Mouse (Mus musculus) frontal cortex, postnatal 10 days (tissue): ENCODE measurements around the gene Erg.

Experiments used
- DNase-seq, 2 experiments: peaks; one replicate each; pipeline ENCODE4 v3.0.0; 2022; ENCODE audit warnings: low spot score in 2 of 2, mixed read lengths in 1 of 2

Erg gene

GRCm38 (mm10) chr16:95586311-95586602, at the start of gene Erg:
Erg (minus strand) TSS chr16:95586593.
- no peak for DNase-seq

DNA sequence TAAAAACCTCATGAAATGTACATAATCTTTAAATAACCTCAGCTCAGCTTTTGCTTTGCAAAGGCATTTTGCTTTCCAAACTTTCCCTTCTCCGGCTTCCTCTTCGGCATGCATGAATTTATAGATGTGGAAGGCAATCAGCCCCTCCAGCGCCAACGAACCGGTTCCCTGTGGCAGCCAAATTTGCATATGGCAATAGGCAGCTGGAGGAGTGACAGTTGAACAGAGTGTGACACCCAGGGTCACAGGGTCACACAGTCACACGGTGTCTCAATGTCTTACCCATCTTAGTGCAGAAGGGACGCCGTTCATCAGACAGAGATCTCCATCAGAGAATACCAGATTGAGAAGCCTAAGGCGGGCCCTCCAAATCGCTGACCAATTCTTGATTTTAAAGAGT, 45.4 kb upstream of the Erg start:
- no peak for DNase-seq

DNA sequence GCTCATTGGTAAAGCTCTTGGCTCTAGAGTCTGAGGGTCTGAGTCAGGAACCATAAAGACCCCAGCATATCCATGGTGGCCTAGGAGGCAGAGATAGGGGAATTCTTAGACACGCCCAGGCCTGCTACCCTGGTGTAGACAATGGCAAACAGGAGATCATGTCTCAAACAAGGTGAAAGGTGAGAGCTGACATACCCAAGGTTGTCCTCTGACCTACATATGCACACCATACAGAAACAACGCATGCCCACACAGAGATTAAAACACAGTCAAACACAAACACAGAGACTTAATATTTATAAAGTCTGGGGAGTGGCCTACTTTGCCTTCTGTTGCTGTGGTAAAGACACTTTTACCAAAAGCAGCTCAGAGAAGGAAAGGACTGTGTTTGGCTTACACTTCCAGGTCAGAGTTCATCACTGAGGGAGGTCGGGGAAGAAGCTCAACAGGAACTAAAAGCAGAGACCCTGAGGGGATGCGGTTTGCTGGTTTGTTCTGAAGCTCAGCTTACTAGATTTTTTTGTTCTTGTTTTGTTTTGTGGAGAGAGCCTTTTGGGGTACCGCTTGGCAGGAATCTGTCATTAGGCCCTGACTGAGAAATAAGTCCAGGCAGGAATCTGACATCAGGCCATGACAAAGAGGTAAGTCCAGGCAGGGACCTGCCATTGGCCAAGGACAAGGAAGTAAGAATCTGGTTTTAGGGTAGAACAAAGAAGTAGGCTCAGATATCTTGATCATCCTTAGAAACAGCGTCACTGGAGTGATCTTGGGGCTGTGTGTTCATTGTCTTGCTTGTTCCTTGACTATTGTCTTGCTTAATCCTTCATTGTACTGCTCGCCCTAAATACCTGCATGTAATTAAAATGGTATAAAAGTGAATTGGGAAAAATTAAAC, 37.7 kb upstream of the Erg start:
- DNase-seq, result no peak

DNA sequence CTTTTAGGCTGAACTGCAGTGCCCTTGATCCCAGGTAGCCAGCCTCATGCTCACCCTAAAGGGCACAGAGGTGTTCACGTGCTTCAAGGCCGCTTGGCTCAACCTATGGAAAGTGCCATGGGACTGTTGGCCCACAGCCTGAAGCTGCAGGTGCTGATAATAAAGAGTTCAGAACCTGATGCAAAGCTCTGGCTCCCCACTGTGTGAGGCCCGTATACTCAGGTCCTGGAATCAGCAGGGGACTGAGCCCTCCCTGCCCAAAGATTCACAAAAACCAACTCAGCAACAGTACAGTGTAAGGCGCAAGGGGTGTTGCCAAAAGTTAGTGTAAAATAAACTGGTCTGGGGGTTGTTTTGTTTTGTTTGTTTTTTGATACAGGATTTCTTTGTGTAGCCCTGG, 36.7 kb upstream of the Erg start:
- no peak for DNase-seq

DNA sequence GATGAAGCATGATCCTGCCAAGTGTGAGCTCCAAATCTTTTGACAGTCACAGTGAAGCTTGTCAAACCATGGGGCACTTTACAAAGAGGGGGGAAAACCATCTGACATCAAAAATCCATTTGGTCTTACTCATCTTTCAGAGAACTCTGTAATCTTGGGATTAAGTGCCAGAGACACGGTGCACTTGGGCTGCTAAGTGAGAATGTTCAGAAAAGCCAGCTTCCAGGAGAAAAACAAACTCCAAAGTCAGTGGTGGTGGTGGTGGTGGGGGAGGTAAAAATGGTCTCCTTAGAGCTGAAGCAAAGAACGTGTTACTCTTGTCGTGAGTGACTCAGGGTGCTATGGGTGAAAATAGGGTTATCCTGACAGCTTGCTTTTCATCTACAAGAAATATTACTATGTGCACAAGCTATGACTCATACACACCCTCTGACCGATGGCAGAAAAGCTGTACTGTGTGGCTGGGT, 33.5 kb upstream of the Erg start:
- DNase-seq, result no peak

- DNase-seq, result no peak
Observed at GRCm38 (mm10) chr16:95618206-95618605, 31.8 kb upstream of the Erg start.

- no peak for DNase-seq
Observed at GRCm38 (mm10) chr16:95617720-95618119, 31.3 kb upstream of the Erg start.

- DNase-seq, result no peak
Observed at GRCm38 (mm10) chr16:95615579-95615978, 29.2 kb upstream of the Erg start.

DNA sequence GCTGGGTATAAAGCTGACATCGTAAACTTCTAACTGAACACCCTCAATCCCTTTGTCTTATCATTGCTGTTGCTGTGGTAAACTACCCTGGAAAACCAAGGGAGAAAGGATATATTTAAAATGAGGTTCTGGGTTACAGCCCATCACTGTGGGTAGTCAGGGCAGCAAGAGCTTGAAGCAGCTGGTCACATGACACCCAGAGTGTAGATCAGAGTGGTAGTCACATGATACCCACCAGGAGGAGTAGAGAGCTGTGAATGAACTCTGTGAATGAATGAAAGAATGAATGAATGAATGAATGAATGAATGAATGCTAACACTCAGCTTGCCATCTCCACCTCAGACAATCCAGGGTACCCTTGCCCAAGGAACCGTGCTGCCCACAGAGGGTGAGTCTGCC, 28.1 kb upstream of the Erg start:
- DNase-seq, result no peak

DNA sequence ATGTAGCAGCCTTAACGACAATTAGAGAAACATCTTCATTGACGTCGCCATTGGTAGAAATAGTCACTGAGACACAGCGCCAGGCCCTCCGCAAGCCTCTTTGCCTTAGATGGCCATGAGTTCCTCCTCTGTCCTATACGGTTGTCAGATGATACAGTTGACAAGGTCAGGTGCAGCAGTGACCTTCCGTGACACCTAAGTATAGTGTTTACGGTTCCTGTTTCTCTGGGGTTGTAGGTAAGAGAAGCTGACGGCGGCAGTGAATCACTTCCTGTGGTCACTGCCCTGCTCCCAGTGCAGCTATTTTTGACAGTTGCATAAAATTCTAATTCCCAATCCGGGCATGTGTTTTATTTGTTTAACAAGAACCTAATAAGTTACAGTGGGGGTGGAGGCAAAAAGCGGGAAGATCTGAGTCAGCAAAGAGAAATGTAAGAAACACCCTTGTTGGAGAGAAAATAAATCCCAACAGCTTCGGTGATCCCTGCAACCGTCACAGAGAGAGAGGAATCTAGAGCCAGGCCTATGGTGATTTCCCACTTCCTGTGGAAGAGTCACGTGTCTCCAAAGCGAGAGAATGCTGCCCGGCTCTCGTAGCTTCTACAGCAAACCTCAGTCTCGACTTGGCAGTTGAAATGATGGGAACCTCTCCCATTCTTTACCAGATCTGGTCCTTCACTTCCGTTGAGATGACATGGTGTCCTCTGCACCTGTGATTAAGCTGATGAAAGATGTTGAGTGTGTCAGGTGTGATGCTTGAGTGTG, 25.8 kb upstream of the Erg start:
- DNase-seq, result no peak

DNA sequence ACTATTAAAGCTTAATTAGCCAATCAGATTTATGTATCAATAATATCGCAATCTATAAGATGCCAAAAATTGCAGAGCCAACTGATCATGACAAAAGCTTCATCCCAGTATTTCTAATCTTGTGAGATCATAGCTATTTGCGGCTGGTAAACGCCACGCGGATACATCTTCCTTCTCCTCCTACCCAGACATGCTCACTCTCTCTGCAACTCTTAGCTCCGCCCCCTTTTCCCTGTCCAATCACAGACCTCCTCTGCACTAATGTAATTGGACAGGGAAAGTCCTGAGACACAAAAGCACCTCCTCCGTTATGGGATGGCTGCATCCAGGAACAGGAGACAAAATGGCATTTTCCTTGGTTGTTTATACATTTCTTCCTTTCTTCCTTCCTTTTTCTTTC, 22.2 kb upstream of the Erg start:
- DNase-seq, result no peak

DNA sequence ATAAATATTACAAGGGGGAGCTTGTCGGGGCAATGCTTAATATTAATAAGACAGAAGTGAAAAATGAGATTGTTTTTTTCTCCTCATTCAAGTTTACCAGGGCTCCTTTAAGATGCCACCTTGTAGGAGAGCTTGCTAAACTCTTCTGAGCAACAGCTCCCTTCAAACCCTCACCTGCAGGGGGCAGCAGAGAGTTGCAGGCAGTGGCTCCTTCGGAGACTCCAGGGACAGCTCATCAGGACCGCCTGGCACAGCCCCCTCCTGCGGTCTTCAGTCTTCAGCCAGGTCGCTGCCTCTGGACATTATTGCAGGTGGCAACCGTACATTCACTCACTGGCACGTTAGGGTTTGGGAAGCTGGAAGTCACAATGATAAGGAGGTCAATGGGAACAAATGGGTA, 18.9 kb upstream of the Erg start:
- peak in 1 of 2 experiments; percentile 45 for DNase-seq

DNA sequence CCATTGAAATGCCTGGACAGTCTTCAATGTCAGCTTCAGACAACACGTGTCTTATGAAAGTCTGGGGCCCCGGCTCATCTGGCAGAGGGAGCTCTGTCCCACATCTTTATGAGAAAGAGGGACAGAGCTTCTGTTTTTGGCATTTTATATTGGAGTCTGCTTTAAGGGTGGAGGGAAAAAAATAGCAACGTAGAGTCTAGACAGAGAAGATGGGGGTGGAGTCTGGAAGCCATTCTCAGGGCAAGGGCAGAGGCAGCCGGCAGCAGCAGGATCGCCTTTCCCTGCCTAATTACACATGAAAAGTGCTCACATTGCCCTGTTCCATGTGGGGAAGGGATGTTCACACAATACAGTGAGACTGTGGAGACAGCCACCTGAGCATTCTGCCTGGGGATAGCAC, 16.1 kb upstream of the Erg start:
- no peak for DNase-seq

DNA sequence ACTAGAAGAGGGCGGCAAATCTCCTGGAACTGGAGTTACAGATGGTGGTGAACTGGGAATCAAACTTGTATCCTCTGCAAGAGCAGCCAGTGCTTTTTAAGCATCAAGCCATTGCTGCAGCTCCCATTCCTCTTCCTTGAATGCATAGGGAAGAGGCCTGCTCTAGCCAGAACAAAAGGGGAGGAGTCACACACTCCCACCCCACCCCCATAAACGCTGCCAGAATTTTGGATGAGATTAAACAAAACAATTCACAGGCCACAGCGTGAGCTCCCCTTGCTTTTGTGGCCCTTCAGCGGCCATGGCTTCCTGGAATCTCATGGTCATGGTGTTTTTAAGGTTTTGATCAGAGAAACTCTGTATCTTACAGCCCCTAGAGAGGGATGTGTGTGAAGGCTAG, 15.4 kb upstream of the Erg start:
- DNase-seq, result no peak

- DNase-seq, result no peak
Observed at GRCm38 (mm10) chr16:95601219-95601580, 14.8 kb upstream of the Erg start.

- DNase-seq, result no peak
Observed at GRCm38 (mm10) chr16:95600572-95601218, 14.3 kb upstream of the Erg start.

GRCm38 (mm10) chr16:95598930-95599329, 12.5 kb upstream of the Erg start:
- no peak for DNase-seq

- DNase-seq, result peak in 1 of 2 experiments; percentile 21
Observed at GRCm38 (mm10) chr16:95597578-95597951, 11.2 kb upstream of the Erg start.

- no peak for DNase-seq
Observed at GRCm38 (mm10) chr16:95596884-95597577, 10.6 kb upstream of the Erg start.

GRCm38 (mm10) chr16:95588849-95589248, 2.5 kb upstream of the Erg start:
- DNase-seq, result no peak

- no peak for DNase-seq
Observed at GRCm38 (mm10) chr16:95586726-95587125, 333 bp upstream of the Erg start.
